Mouse (Mus musculus) midbrain, embryonic 14.5 days (tissue): ENCODE results near the gene Prkab2. TPM values are rescaled to one million over a fixed set of nuclear protein-coding genes. Genes with fewer than 3 reads are reported as not detected.

ENCODE experiments used
- ATAC-seq: fragments of 200-750 bp; cut with Nextera tagmentation; 2 replicates; pipeline ENCODE4 v1.8.0; 2017; ENCODE audit warnings: moderate number of reproducible peaks, moderate library complexity; ENCODE audit not compliant: low FRiP score, low TSS enrichment
- DNase-seq: peaks from one replicate; pipeline ENCODE4 v3.0.0-alpha.2; 2015
- H3K27ac ChIP-seq: fragments of 300-500 bp; sonication (generic); replicated peaks from 2 replicates; pipeline ENCODE4 v1.5.1; 2014; ENCODE audit warnings: mild to moderate bottlenecking, low read depth, low read length, moderate library complexity
- H3K27me3 ChIP-seq: fragments of 300-500 bp; sonication (generic); 2 replicates; pipeline ENCODE4 v1.6.1; 2014; ENCODE audit warnings: low read length, control low read depth, mixed read lengths; ENCODE audit not compliant: control insufficient read depth, insufficient read depth
- H3K36me3 ChIP-seq: fragments of 300-500 bp; sonication (generic); 2 replicates; pipeline ENCODE4 v1.6.1; 2014; ENCODE audit warnings: low read length, control low read depth; ENCODE audit not compliant: control insufficient read depth, insufficient read depth
- H3K4me1 ChIP-seq: fragments of 300-500 bp; sonication (generic); 2 replicates; pipeline ENCODE4 v1.6.1; 2014; ENCODE audit warnings: mild to moderate bottlenecking, antibody characterized with exemption, low read length, control low read depth; ENCODE audit not compliant: control insufficient read depth, insufficient read depth
- H3K4me2 ChIP-seq: fragments of 300-500 bp; sonication (generic); 2 replicates; pipeline ENCODE4 v1.6.1; 2014; ENCODE audit warnings: mild to moderate bottlenecking, low read length, moderate library complexity
- H3K4me3 ChIP-seq: fragments of 300-500 bp; sonication (generic); replicated peaks from 2 replicates; pipeline ENCODE4 v1.5.1; 2014; ENCODE audit warnings: low read depth, low read length
- H3K9ac ChIP-seq: fragments of 300-500 bp; sonication (generic); replicated peaks from 2 replicates; pipeline ENCODE4 v1.6.1; 2014; ENCODE audit warnings: mild to moderate bottlenecking, low read length, moderate library complexity
- H3K9me3 ChIP-seq: fragments of 300-500 bp; sonication (generic); 2 replicates; pipeline ENCODE4 v1.6.1; 2016; ENCODE audit warnings: low read length, control low read depth, mixed read lengths; ENCODE audit not compliant: control insufficient read depth
- WGBS: fragments of 180-500 bp; shearing (Covaris S2); extraction: QIAGEN DNeasy Blood & Tissue Kit; methylation state at CpG from one replicate; pipeline ENCODE4 v1.1.7; 2014; 5-methylcytosine and 5-hydroxymethylcytosine counted together
- microRNA-seq: library from miRNA; unstranded; fragments of <30 nt; microRNA quantifications from one replicate; pipeline ENCODE4, GENCODE M21; 2016
- polyA plus RNA-seq: library from polyadenylated mRNA; unstranded; fragments of >200 nt; fragmentation: Nextera tagmentation; extraction: Ambion mirVana; gene quantifications from 2 replicates; pipeline ENCODE4 v1.2.1, GENCODE M21; 2014

The Prkab2 gene
- polyA plus RNA-seq, 1 experiment from 2014 or later = 8.9 TPM

- DNase-seq (no peak), ATAC-seq (no peak)
- H3K4me3 ChIP-seq = no peak overlapping the region
- H3K27ac ChIP-seq = no peak overlapping the region
- H3K27me3 ChIP-seq = no peaks in the 10 kb centered on the region
- H3K4me1 ChIP-seq = no peaks in the 10 kb centered on the region
- whole genome bisulfite sequencing = 94% methylated on average over 11 of the region's 11 CpGs
- no peak overlapping the region for H3K4me2 ChIP-seq
- no peak overlapping the region for H3K9ac ChIP-seq
- no peaks in the 10 kb centered on the region for H3K9me3 ChIP-seq
- peaks cover 9% of the 10 kb centered on the region; the same call in 1 of the 2 replicates for H3K36me3 ChIP-seq
Measured at GRCm38 (mm10) chr3:97710134-97710533, 52.1 kb downstream of the Prkab2 start.

GRCm38 (mm10) chr3:97710881-97711280, 52.9 kb downstream of the Prkab2 start:
- Histone ChIP-seq H3K27me3 (no peaks in the 10 kb centered on the region), H3K9ac (no peak overlapping the region), H3K36me3 (peaks cover 12% of the 10 kb centered on the region), H3K4me2 (no peak overlapping the region), H3K27ac (no peak overlapping the region), H3K9me3 (no peaks in the 10 kb centered on the region), H3K4me3 (no peak overlapping the region), H3K4me1 (no peaks in the 10 kb centered on the region)
- no peak for ATAC-seq
- DNase-seq = no peak
- 67% methylated on average over 5 of the region's 5 CpGs for WGBS

- no peak for ATAC-seq
- H3K36me3 ChIP-seq = peaks cover 12% of the 10 kb centered on the region
- WGBS = 94% methylated on average over 1 of the region's 1 CpGs
Measured at GRCm38 (mm10) chr3:97715922-97716321, 57.9 kb downstream of the Prkab2 start.

GRCm38 (mm10) chr3:97719116-97719515, 61.1 kb downstream of the Prkab2 start:
- Histone ChIP-seq H3K4me2 (no peak overlapping the region), H3K27me3 (no peaks in the 10 kb centered on the region), H3K36me3 (peaks cover 12% of the 10 kb centered on the region), H3K9me3 (no peaks in the 10 kb centered on the region; the same call in 1 of the 2 replicates), H3K4me1 (no peaks in the 10 kb centered on the region), H3K4me3 (no peak overlapping the region), H3K27ac (no peak overlapping the region), H3K9ac (no peak overlapping the region)
- 85% methylated on average over 9 of the region's 9 CpGs for WGBS
- DNase-seq (no peak), ATAC-seq (no peak)

More at GRCm38 (mm10) chr3:97715922-97716321, 57.9 kb downstream of the Prkab2 start:
- H3K4me2 ChIP-seq = no peak overlapping the region
- H3K9me3 ChIP-seq = no peaks in the 10 kb centered on the region
- H3K4me1 ChIP-seq = no peaks in the 10 kb centered on the region
- H3K9ac ChIP-seq = no peak overlapping the region
- H3K4me3 ChIP-seq = no peak overlapping the region
- H3K27me3 ChIP-seq = no peaks in the 10 kb centered on the region
- no peak for DNase-seq
- H3K27ac ChIP-seq = no peak overlapping the region

Small RNAs within 50 kb of the gene (microRNA-seq; reads per million reads assigned to microRNA genes)
- gene Mir7225 = not detected

Other genes starting within 250 kb of the Prkab2 start
- not detected in 2 replicates for gene Olfr1402, start 236.2 kb upstream of the Prkab2 start, polyA plus RNA-seq
- gene Chd1l, start 48.0 kb upstream of the Prkab2 start, polyA plus RNA-seq = 3.1 and 6.4 TPM in 2 replicates
- gene Fmo5, start 29.4 kb upstream of the Prkab2 start, polyA plus RNA-seq = 0.53 TPM in 1 of 2 replicates, not detected in the other
- gene Gm17651, start 16.5 kb downstream of the Prkab2 start, polyA plus RNA-seq = not detected in 2 replicates
- 63.3 and 76.3 TPM in 2 replicates for gene Pde4dip, start 230.5 kb downstream of the Prkab2 start, polyA plus RNA-seq
- gene Sec22b, start 243.0 kb downstream of the Prkab2 start, polyA plus RNA-seq = 99.3 and 114 TPM in 2 replicates